Mouse (Mus musculus): ENCODE data around the gene Ankzf1. TPM values are rescaled to one million over a fixed set of nuclear protein-coding genes. Genes with fewer than 3 reads are reported as not detected.

Ankzf1 gene
- total RNA-seq, 2 experiments from 2014 or later, result 6.2 to 24.5 TPM

GRCm38 (mm10) chr1:75187914-75188483, 4.0 kb upstream of the Ankzf1 start:
- ATAC-seq (ENCODE audit: poor library complexity, severe bottlenecking), result peak; percentile 74

GRCm38 (mm10) chr1:75190577-75190976, 1.4 kb upstream of the Ankzf1 start:
- ATAC-seq (ENCODE audit: poor library complexity, severe bottlenecking), result no peak

- no peak for ATAC-seq (ENCODE audit: poor library complexity, severe bottlenecking)
Measured at GRCm38 (mm10) chr1:75191258-75191621, 711 bp upstream of the Ankzf1 start.

- peak; percentile 60 for ATAC-seq (ENCODE audit: poor library complexity, severe bottlenecking)
Measured at GRCm38 (mm10) chr1:75192452-75192851, 501 bp downstream of the Ankzf1 start.

GRCm38 (mm10) chr1:75201236-75201635, 9.3 kb downstream of the Ankzf1 start:
- ATAC-seq (ENCODE audit: poor library complexity, severe bottlenecking), result no peak

- peak; percentile 12; the same call in 1 of the 2 replicates for ATAC-seq (ENCODE audit: poor library complexity, severe bottlenecking)
Measured at GRCm38 (mm10) chr1:75208967-75209678, 17.2 kb downstream of the Ankzf1 start.

GRCm38 (mm10) chr1:75210136-75211087, 18.5 kb downstream of the Ankzf1 start, which contains the start of the genes Glb1l and Stk16:
Gene Glb1l, minus strand, starts transcription at chr1:75210813.
Gene Stk16, plus strand, starts transcription at chr1:75210838.
- peak; percentile 83 for ATAC-seq (ENCODE audit: poor library complexity, severe bottlenecking)

GRCm38 (mm10) chr1:75211141-75211708, 19.3 kb downstream of the Ankzf1 start:
- no peak for ATAC-seq (ENCODE audit: poor library complexity, severe bottlenecking)

- ATAC-seq (ENCODE audit: poor library complexity, severe bottlenecking), result no peak
Measured at GRCm38 (mm10) chr1:75212542-75212941, 20.6 kb downstream of the Ankzf1 start.

GRCm38 (mm10) chr1:75213096-75213495, 21.1 kb downstream of the Ankzf1 start:
- peak; percentile 57 for ATAC-seq (ENCODE audit: poor library complexity, severe bottlenecking)

- no peak for ATAC-seq (ENCODE audit: poor library complexity, severe bottlenecking)
Measured at GRCm38 (mm10) chr1:75214442-75214841, 22.5 kb downstream of the Ankzf1 start.

- no peak for ATAC-seq (ENCODE audit: poor library complexity, severe bottlenecking)
Measured at GRCm38 (mm10) chr1:75214886-75215285, 22.9 kb downstream of the Ankzf1 start.

- ATAC-seq (ENCODE audit: poor library complexity, severe bottlenecking), result no peak
Measured at GRCm38 (mm10) chr1:75215785-75216184, 23.8 kb downstream of the Ankzf1 start.

GRCm38 (mm10) chr1:75216797-75217585, 25.0 kb downstream of the Ankzf1 start:
- ATAC-seq (ENCODE audit: poor library complexity, severe bottlenecking), result no peak

GRCm38 (mm10) chr1:75217893-75218226, 25.9 kb downstream of the Ankzf1 start:
- ATAC-seq (ENCODE audit: poor library complexity, severe bottlenecking), result no peak

- peak; percentile 42 for ATAC-seq (ENCODE audit: poor library complexity, severe bottlenecking)
Measured at GRCm38 (mm10) chr1:75218227-75219001, 26.5 kb downstream of the Ankzf1 start.

- peak; percentile 77 for ATAC-seq (ENCODE audit: poor library complexity, severe bottlenecking)
Measured at GRCm38 (mm10) chr1:75219078-75219477, 27.1 kb downstream of the Ankzf1 start.

- ATAC-seq (ENCODE audit: poor library complexity, severe bottlenecking), result peak; percentile 1; the same call in 1 of the 2 replicates
Measured at GRCm38 (mm10) chr1:75219531-75219930, 27.6 kb downstream of the Ankzf1 start, which contains the start of gene Tuba4a. Gene Tuba4a, minus strand, starts transcription at chr1:75219865.

- ATAC-seq (ENCODE audit: poor library complexity, severe bottlenecking), result no peak
Measured at GRCm38 (mm10) chr1:75221538-75221937, 29.6 kb downstream of the Ankzf1 start.
